Mouse (Mus musculus): Measurements from ENCODE around the gene Tmem135.
A peak's percentile ranks its signal among the peaks of the same experiment; 100 is the strongest.

Tmem135 gene

DNA sequence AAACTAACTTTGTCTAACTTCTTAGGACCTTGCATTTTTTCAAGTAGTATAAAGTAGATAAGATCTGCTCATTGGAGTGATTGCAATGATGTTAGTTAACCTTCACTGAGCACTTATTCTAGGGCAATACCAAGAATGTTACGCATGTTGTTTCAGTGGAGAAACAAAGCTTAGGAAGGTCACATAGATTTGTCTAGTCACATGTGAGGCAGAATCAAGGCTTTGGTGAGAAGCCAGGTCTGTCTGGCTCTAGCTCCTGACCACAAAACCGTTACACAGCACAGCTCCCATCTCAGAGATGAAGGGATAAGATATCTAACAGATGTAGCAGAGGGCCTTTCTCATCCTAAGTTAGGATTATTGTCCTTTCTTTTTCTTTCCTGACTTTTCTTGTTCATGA, 13.4 kb downstream of the Tmem135 start:
- DNase-seq (ENCODE audit: low read depth, low spot score) = no peak

DNA sequence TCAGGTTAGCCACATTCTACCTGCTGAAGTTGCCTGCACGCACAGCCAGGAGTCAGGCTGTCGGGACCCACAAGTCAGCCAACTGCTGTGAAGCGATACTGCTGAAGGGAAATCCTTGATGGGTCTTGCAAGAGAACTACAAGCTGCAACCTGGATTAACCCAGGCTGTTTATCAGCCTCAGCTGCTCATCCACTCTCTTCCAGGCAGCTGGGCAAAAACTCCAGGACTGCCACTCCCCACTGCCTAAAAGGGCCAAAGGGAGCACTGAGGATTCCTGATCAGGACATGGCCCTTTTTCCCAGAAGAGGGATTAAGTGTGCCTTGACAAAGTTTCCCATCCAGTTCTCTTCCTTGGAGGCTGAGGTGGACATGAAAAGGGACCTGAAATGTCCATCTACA, 15.0 kb downstream of the Tmem135 start:
- peak; percentile 58 for DNase-seq (ENCODE audit: low read depth, low spot score)

DNA sequence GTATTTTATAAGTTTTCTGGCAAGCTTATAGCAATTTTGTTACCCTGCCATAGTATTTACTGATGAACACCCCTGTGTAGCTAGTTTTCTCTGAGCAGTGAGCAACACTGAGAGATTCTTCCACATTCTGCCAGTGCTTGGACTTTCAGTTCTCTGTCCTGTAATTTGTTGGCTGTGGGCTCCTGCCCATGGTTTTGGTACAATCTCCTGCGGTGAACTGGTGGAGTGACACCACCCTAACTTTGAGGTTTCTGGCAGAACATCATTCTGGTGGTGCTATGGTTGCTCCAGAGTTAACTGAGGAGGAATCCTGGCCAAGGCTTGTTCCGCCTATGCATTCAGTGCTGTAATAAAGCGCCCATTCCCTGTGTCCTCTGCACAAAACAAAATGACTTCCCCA, 21.1 kb downstream of the Tmem135 start:
- no peak for DNase-seq (ENCODE audit: low read depth, low spot score)

DNA sequence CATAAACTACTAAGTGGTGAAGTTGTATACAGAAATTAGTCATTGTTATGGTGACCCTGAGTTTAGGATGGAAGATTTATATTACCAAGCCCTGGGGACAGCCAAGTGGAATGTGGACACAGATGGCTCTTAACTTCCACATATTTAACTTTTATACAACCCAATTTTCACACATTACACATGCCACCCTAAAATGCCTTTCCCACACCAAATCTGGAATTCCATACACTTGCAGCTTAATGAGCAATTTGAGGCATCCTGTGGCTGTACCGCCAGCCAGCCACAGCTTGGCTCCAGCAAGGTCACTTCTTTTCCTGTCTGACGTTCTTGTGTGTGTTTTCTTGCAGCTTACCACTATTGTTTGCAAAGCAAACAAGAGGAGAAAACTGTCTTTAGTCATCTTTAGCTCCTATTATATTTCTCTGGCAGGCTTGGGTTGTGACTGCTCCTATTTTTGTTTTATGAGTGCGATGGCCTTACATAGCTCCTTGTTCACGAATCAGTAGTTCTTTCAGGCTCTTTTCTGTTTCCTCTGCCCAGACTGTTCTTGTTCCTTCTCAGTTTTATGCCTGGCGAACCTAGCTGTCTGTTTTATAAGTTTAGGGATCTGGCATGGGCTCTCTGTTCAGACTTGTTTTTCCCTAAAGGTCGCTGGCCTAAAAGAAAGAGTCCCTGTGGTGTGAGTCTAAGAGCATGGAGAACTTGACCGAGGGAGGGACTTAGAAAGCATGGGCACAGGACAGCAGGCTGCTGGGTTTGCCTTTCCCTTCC, 22.9 kb downstream of the Tmem135 start:
- DNase-seq (ENCODE audit: low read depth, low spot score) = no peak

DNA sequence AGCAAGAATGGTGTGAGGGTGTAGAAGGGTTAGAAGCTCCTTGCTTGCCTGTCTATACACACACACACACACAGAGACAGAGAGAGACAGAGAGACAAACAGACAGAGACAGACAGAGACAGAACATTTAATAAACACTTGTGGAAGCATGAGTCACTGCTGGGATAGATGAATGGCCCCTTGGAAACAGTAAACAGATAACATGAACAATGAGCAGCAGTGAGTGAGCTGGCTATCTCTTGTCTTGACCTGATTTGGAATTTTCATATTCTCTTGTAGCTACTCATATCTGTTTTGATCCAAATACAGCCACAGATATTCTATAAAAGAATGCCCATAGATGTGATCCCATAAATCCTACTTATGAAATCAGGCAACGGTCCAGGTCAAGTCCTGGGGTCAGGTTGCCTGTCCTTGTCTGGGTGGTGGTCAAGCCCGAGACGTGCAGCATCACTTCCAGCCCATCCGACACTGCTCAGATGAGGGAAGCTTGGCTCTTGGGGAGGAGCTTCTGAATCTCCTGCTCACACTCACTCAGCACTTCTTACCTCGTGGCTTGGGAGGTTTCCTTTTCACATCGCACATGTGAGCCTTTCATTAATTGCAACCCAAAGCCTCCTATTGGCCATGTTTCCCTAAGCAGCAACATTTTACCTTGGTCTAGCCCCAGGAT, 32.3 kb downstream of the Tmem135 start:
- DNase-seq (ENCODE audit: low read depth, low spot score) = no peak

DNA sequence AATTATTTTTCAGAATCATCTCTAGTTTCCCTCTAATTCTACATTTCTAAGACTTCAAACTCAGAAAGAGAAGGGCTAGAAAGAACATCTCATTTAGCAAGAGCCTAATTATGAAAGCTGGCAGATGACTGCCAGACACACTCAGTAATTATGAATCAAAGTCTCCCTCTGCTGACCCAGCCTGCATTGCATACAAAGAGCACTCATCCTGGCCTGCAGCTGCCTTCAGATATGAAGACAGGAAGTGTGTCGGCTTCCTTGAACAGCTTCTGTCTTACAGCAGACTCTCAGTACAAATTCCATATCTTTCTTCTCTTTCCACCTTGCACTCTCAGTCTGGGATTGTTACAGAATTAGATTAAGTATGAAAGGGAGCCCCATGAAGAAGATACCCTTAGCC, 33.1 kb downstream of the Tmem135 start:
- no peak for DNase-seq (ENCODE audit: low read depth, low spot score)

DNA sequence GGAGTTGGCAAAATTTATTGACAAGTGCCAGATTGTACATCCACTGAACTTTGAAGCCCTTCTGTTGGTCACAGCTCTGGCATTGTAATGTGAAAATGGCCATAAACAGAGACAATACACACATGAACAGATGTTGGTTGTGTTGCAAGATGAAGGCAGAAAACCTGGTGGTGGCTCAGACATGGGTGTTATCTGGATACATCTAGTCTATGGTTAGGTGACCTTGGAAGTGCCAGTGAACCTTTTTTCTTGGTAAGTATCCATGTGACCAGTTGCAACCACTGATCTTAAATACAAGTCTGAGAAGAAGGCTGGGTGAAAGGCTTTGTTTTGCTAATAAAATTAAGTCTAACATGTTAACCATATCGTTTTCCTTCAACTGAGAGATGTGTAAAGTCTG, 33.9 kb downstream of the Tmem135 start:
- DNase-seq (ENCODE audit: low read depth, low spot score) = no peak

DNA sequence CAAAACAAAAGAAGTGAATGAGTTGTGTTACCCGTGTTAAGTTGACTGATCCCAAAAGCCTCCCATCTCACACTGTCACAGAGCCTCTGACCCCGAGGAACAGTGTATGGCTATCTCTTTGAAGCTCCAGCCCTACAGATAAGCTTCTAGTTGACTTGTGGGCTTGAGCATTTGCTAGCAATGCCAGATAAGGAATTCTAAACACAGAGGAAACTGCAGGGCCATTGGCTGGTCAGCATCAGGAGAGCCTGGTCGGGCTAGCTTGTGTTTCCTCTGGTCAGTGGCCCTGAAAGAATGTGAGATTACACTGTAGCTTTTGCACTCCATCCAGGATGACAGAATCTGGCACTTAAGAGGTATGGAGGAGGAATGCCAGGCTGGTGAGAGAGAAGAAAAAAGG, 36.4 kb downstream of the Tmem135 start:
- DNase-seq (ENCODE audit: low read depth, low spot score) = no peak

DNA sequence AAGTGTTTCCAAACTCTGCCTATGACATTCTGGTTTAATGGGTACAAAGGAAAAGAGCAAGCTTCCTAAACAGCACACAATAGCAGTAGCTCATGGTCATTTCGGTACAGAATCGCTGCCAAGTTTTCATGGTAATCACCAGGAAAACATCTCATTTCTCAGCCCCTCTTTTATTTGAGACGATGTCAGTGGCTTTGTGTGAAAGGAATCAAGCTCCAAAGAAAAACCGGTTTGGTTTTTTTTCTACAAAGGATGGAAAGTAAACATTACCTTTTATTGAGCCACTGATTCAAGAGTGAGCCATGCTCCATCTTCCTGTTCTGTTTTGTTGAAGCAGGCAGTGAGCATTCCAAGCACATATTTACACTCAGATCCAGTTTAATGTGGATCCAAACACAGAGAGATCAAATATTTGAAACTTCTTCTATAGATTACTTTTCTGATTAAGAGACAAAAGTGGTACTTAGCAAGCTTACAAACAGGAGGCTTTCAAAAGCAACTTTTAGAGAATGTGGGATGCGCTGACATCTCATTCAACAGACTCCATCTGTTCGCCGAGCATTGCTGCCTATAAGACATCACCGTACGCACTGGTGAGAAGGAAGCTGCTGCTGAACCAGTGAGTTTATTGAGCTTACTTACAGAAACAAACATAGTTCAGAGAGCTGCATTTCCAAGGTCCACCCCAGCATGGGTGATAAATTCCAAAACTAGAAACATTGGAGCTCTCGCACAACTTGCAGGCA, 38.7 kb downstream of the Tmem135 start:
- no peak for DNase-seq (ENCODE audit: low read depth, low spot score)

DNA sequence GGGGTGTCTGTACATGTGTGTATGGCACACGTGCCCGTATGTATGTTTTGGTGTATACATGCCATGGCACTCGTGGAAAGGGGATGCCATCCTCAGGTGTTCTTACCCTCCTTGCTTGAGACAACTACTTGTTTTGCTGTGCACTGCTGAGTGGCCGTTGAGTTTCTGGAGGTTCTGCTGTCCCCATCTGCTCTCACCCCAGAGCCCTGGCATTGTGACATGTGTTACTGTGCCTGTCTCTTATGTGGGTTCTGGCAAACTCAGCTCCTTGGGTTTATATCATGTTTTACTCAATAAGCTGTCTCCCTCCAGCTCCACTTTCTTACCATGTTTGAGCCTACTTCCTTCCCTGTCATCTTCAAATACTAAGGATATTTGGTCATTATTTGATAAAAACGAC, 40.0 kb downstream of the Tmem135 start:
- no peak for DNase-seq (ENCODE audit: low read depth, low spot score)

DNA sequence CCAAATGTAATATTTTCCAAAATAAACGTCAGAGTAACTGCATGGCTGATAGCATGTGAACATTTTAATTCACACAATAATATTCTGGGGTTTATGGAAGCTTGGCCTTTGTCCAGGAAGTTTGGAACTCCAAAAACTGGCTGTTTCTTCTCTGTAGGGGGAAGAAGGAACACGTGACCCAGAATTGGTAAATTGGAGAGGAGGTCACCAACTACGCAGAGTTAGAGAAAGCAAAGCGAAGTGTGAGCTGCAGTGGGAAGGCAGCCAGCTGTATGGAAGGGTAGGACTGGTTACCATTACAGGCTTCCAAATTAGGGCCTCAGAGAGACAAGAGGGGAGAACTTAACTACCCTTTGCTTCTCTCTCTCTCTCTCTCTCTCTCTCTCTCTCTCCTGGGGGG, 47.7 kb downstream of the Tmem135 start:
- no peak for DNase-seq (ENCODE audit: low read depth, low spot score)

DNA sequence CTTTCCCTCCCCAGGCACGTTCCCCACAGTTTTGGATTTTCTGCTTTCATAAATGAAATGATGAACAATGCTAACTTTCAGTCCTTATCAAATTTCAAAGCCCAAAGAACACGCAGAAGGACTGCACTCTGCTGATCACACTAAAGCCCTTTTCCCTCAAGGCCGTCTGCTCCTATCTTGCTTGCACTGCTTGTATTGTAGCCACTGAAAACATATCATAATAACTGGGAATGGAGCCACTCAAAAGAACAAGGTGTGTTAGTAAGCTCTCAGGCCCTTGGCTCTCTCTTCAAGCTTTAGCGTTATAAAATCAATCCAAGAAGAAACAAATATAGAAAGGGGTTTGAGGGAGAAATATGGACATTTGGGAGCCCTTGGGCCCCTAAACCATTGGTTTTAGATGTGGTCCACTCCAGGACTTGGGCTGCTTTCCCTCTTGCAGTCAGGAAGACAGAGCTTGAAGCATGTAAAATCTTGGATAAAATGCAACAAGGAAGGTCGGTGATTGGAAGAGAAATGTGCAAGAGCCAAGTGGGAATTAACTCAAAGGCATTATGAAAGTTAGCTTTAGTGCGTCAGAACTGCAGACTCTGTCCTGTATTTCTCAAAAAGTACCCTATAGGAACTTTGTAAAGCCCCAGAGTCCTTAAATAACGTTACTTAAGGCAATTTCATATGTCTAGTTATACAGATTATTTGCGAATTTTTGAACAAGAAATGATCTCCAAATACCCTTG, 48.3 kb downstream of the Tmem135 start:
- no peak for DNase-seq (ENCODE audit: low read depth, low spot score)

DNA sequence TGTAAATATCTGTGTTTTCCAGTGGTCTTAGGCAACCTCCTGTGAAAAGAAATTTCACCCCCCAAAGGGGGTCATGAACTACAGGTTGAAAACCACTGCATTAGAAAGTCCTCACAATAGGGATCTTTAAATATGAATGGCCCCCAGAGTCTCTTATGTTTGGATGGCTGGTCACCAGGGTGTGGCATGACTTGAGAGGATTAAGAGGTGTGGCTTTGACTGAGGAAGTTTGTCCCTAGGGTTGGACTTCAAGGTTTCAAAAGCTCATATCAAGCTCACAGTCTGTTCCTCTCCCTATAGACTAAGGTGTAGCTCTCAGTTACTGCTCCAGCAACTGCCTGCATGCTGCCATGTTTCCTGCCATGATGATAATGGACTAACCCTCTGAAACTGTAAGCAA, 62.0 kb downstream of the Tmem135 start:
- DNase-seq (ENCODE audit: low read depth, low spot score) = no peak

DNA sequence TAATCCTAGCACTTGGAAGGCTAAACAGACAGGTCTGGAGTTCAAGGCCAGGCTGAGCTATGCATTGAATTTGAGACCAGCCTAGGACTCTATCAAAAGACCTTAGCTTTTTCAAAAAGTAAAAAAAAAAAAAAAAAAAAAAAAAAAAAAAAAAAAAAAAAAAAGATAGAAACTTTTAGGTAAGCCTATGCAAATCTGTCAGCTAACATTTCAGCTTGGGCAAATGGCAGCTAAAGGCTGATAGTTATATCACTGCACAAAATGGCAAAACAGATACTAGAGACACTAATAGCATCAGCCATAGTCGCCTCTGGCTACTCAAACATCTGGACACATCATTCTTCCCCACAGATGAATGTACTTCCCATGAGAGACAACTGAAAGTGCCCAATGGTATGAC, 64.2 kb downstream of the Tmem135 start:
- DNase-seq (ENCODE audit: low read depth, low spot score) = no peak

DNA sequence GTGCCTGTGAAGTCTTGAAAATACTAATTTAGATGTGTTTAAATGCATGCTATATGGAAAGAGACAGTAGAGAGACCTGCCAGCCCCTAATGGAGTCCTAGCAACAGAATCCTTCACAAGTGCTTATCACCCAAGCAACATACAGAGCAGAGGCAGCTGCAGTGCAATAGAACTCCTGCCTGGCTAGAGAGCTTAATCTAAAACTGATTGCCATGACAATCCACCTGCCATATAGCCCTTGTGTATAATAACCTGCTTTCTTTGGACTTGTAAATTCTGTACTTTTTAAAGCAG, 64.9 kb downstream of the Tmem135 start:
- no peak for DNase-seq (ENCODE audit: low read depth, low spot score)

DNA sequence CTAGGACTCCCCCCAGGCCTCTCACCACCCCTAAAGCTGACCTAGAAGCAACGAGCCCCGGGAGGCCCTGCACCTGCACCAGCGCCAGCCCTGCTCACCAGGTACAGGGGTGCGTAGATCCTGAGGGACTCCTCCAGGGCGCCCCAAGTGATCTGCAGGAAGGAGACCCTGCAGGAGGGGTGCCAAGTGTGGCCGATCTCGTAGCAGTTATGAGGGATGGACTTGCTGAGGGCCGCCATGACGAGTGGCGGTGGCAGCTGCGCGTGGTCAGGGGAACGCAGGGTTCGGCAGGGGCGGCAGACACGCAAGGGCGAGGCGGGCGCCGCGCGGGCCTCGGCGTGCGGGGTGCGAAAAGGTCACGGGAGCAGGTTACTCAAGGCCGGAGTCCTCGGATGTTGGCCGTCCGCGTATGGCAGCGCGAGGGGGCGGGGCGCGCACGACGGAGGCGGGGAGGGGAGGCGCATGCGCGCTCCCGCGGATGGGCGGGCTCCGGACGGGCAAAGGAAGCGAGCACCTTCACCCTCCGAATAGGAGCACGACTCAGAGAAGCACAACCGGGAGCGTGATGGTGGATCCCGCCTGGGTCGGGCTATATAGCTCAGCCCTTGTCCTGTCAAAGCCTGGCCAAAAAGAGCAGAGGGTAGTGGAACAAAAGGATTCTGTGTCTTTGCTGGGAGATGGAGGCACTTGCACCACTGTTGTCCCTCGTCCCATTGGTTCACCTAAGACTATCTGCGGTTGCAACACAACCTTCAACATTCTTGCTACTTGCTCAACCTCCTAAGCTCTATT, 65.5 kb downstream of the Tmem135 start:
- peak; percentile 87 for DNase-seq (ENCODE audit: low read depth, low spot score)

DNA sequence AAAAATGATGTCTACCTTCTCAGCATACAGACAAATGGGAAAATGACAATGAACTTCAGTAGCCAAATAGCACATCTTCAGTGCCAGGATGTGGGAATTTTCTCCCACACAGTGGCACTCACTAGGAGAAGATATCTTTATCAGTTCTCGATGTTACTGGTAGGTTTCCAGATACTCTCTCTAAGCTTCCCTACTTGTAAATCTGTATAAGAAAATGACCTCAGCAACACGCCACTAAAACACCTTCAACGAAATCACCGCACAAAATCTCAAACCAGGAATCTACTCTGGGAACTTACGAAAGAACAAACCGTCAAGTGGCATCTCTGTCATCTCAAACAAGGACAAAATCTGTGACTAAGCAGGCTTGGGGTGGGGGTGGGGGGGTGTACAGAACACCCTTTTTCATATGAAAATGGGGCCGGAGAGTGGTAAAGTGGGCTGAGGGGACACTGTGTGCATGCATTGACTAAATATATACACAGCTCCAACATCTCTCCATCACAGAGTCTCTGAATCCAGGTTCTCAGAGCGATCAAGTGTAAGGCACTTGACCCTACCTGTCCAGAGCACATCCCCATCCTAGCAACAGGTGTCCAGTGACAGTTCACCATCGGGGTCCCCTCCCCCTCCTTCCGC, 66.2 kb downstream of the Tmem135 start:
- no peak for DNase-seq (ENCODE audit: low read depth, low spot score)

DNA sequence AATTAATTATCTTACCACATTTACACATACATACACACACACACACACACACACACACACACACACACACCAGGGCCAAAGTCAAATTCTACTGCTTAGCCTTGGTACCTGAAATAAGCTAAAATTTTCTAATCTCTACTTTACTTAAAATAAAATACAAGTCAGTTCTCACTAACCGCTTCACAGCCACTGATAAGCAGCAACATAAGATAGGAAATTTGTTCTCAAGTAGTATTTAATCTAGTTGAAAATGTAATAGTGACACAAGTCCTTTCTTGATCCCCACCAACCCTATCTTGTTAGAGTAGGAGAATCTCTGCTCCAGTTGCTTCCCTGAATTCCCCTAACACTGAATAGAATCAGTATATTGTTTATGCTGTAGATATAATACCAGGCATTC, 67.6 kb downstream of the Tmem135 start:
- DNase-seq (ENCODE audit: low read depth, low spot score) = no peak

DNA sequence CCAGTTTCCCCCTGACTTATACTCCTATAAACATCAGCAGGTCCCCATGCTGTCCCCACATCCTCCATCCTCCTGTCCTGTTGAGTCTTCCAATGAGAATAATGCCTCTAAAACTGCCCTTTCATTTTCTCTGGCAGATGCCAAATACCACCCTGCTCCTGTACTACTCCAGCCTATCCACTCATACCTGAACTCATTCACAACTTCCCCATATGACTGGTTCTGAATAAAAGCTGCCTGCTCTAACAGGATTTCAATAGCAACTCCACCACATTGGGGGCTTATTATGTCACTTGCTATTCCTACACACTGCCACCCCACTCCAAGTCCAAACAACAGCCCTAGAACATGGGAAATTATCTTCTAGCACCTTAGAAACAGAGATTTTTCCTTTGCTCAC, 68.7 kb downstream of the Tmem135 start:
- no peak for DNase-seq (ENCODE audit: low read depth, low spot score)

DNA sequence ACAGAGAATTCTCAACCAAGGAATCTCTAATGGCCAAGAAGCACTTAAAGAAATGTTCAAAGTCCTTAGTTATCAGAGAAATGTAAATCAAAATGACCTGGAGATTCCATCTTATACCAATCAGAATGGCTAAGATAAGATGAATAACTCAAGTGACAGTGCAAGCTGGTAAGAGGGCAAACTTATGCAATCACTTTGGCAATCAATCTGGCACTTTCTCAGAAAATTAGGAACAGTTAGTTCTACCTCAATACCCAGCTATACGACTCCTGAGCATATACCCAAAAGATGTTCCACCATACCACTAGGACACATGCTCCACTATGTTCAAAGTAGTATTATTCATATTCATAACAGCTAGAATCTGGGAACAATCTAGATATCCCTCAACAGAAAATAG, 74.1 kb downstream of the Tmem135 start:
- DNase-seq (ENCODE audit: low read depth, low spot score) = no peak

DNA sequence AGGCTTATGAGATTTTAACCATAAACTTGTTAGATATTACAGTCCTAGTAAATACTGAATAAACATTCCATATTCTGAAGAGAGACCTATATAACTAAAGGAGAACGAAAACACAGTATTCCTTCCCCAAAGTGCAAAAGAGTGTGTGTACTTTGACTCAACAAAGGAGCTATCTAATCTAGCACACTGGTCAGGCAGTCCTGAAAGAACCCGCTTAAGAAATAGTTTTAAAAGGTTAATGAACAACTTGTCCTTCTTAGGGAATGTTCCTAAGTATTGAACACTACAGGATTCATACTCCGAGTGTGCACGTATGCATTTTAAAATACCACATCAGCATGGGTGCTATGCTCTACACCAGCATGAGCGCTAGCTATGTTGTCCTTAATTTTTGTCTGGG, 76.3 kb downstream of the Tmem135 start:
- no peak for DNase-seq (ENCODE audit: low read depth, low spot score)

Data from skeletal muscle tissue, adult 2 months (tissue).